Mouse (Mus musculus): ENCODE measurements around the gene Nbr1.
A peak's percentile ranks its signal among the peaks of the same experiment; 100 is the strongest.
"Not testable (repeated sequence)": the region's sequence is repeated elsewhere in the genome, so short reads cannot be mapped to it uniquely, and the experiment has no call there.

Nbr1 gene

GRCm38 (mm10) chr11:101626995-101627856 lies 75.3 kb downstream of the Nbr1 start, which contains the start of gene Rdm1:
TSS of gene Rdm1 (plus strand) at chr11:101627195.
- DNase-seq: peak; percentile 87 to 88

GRCm38 (mm10) chr11:101627857-101628559 lies 76.1 kb downstream of the Nbr1 start:
- peak; percentile 89 to 92 for DNase-seq

- not testable (repeated sequence) for DNase-seq
These were observed 76.9 kb downstream of the Nbr1 start for GRCm38 (mm10) chr11:101628733-101629417.

Measured in lung, postnatal 4 days (tissue).